Mouse (Mus musculus): ENCODE results near the gene Eif4h.
A peak's percentile ranks its signal among the peaks of the same experiment; 100 is the strongest.

Gene Eif4h

DNA sequence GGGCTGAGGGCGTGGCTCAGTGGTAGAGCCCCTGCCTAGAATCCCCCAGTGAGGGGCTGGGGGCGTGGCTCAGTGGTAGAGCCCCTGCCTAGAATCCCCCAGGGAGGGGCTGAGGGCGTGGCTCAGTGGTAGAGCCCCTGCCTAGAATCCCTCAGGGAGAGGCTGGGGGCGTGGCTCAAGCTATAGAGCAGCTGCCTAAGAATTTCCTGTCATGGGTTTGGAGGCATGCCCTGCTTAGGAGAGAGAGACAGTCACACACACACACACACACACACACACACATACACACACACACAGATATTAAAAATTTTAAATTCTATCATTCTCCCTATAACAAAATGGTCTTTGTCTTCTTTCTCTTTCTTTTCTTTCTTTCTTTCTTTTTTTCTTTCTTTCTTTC, 9.7 kb upstream of the Eif4h start:
- DNase-seq, result peak in 1 of 2 experiments; percentile 17

DNA sequence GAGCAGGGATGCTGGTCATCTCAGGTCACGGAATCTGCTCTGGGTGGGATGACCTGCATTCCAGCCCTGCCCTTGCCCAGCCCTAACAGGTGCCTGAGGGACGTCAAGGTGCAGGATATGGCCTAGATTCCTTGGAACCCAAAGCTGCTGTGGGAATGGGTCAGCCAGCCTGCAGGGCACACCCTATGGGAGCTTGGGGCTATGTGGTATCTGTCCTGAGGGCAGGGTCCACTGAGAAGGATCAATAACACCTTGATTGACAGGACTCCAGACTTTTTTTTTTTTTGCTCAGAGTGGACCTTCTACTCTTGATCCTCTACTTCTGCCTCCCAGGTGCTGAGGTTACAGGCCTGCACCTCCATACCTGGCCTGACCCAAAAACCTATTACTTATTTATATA, 8.1 kb upstream of the Eif4h start:
- no peak for DNase-seq

DNA sequence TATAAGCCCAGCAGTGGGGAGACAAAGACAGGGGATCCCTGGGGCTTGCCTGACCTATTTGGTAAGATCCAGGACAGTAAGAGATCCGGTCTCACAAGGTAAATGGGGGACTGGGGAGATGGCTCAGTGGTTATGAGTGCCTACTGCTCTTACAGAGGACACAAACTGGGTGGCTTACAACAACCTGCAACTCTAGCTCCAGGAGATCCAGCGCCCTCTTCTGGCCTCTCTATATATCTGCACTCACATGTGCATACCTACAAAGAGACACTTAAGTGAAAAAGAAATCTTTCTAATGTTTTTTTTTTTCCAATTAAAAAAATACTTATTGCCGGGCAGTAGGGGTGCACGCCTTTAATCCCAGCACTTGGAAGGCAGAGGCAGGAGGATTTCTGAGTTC, 7.2 kb upstream of the Eif4h start:
- no peak for DNase-seq

DNA sequence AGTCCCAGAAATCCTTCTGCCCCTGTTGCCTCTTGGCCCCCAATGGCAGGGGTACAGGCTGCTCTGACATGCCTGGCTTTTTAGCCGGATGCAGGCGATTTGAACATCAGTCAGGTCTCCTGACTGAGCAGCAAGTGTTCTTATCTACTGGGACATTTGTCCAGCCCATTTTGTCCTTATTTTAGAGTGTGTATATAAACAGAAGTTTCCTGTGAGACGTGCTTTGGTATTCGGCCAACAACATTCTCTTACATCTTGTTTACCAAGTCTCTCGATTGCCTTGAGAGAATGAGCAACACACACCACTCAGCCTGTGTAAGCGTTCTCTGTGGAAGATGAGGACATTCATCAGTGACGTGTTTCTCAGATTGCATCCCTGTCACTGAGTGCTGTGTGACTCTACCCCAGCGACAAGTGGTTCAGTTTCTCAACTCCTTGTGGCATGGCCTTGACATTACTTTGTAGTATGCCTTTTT, 5.4 kb upstream of the Eif4h start:
- DNase-seq, result peak; percentile 84 to 93

DNA sequence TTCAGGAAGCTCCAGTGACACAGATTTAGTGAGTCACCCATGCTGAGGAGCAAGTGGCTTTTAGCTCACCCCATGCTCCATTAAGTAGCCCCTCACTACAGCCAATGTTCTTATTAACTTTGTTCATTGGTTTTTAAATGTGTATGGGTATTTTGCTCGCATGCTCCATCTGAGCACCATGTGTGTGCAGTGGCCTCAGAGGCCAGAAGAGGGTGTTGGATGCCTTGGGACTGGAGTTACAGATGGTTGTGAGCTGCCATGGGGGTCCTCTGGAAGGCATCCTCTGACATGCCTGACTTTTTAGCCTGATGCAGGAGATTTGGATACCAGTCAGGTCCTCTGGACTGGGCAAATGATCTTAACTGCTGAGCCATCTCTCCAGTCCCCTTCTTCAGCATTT, 4.8 kb upstream of the Eif4h start:
- no peak for DNase-seq

DNA sequence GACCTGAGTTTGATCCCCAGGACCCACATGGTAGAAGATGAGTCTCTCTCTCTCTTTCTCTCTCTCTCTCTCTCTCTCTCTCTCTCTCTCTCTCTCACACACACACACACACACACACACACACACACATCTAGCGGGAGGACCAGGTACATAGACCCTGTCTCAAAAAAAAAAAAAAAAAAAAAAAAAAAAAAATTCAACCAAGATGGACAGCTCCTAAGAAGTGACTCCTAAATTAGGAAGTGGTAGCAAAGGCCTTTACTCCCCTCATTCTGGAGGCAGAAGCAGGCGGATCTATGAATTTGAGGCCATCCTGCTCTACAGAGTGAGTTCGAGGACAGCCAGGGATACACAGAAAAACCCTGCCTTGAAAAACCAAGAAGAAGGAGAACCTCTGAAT, 1.1 kb upstream of the Eif4h start:
- DNase-seq, result no peak

DNA sequence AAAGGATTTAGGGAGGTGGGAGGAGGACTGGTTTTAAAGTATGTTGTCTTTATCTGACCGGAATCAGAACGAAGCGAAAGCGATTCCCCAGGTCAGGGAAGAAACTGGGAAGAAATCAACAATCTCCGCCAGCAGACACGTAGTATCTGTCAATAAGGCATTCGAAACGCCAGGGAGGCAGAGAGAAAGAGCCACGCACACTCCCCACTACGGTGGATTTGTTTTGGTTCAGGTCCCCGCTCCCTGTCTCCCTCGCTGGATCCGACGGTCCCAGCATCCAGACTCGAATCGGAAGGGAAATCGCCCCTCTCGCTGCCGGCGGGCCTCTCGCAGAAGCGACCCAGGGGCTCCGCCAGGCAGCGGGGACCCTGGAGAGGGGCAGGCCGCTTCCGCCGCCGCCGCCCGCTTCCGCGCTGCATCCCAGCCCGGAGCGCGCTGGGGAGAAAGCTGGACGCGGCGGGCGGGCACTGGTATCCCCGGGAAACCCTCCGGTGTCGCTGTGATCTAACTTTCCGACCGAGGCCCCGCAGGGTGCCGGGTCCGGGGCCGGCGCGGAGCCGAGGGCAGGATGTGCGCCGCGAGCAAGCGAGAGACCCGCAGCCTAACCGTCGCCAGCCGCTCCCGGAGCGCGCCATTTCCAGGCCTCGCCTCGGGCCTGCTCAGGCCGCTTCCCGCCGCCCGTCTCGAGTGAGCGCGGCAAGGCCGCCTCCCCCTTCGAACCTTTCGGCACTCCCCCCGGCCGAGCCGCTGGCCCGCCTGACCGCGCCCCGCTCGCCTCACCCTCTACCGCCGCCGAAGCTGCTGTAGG, 625 bp downstream of the Eif4h start:
- DNase-seq, result peak in 1 of 2 experiments; percentile 37

DNA sequence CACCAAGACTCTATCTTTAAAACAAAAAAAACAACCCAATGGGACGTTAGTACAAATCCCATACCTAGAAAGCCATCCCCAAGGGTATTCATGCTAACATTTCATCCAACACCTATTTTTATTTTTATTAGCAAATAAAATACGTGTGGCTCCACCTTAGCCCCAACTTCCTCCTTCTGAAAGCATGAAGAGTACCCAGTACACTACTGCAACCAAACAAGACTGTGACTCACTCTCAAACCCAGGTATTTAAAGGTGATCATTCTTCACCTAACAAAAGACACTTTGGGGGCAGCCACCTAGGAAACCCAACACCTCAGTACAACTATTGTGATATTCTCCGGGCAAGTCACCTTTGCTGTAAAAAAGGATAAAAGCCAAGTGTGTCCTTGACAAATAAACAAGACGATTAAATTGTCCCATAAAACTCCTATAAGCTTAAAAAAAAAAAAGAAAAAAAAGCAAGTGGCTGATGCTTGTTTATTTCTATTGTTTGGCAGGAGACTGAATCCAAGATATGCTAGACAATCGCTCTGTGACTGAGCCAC, 1.4 kb downstream of the Eif4h start:
- no peak for DNase-seq

DNA sequence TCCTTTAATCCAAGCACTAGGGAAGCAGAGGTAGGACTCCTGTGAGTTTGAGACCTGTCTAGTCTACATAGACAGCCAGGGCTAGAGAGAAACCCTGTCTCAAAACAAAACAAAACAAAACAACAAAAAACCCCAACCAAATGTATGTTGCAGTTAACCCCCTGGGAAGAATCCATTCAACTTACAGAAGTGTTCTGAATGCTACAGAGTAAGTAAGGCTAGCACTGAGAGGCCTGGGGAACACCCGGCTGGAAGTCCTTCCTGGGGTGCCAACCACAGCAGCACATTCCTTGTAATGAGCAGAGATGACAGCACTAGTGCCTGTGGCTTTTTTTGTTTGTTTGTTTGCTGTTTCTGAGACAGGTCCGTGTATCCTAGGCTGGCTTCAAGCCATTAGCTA, 6.4 kb downstream of the Eif4h start:
- DNase-seq, result no peak

DNA sequence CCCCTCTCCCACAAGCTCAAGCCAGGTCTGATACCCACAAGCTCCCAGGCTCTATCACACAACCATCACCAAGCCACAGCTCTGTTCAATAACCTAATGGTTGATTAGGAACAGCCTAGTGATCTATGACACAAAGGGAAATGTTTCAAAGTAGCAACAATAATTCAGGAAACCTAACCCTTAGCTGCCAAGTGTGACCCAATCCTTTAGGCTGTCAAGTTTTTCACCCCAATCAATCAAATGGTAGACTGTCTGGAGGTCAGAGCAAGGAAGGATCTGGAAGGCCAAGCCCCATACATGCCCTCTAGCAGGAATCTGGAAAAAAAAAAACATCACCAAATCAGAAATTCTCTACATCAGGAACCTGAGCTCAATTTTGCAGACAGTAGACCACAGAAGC, 8.5 kb downstream of the Eif4h start:
- no peak for DNase-seq

DNA sequence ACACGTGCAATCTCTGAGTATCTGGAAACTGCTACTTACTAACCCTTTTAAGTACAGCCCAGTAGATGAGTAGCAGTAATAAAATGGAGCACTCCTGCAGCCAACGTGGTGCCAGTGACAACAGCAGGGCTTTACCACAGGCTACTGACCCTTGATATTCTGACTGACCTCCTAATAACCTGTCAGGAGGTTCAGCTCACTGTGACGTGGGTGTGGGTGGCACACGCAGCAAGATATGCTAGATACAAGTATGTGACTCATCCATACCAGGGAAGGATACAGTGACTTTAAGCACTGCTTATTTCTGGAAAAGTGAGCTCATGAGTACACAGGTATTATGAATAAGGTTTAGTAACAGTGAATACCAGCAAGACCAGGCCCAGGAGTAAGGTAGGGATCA, 9.8 kb downstream of the Eif4h start:
- no peak for DNase-seq

DNA sequence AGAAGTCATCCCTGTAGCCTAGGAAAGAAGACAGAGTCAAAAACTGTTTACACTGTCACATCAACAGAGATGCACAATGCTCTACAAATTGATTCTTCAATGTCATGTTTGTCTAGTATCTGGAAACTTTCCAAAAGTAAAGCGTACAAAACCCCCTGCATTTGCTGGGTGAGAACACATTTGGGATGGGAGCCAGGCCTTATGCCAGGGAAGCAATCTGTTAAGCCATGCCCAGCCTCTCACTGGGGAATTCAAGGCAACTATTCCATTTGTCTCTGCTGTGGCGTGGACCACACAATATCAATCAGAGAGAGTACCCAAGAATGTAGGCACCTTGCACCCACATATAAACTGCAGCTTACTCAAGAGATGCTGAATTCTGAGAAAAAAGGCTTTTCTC, 17.2 kb downstream of the Eif4h start:
- no peak for DNase-seq

DNA sequence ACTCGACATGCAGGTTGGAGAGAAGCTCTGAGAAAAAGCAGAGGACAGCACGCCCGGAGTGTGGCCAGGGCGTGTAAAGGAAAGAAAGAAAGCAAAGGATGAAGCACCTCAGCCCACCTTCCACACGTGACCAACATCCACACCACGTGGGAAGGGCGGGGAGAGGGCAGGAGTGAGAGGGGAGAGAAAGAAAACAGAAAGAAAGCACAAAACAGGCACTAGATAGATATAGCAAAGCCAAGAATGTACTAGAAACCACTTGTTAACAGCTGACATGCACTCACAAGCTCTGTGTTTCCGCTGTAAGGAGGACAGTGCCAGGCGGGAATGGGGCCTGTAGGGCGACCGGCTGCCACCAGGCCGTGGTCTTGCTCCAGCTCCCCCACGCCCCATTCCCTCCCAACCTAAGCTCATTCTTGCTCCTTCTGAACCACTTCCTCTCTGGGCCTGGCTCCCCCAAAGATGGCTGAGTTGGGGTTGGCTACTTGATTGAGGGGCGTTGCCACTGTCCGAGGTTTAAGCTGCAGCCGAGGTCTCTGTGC, 18.1 kb downstream of the Eif4h start:
- DNase-seq, result peak; percentile 42 to 54

DNA sequence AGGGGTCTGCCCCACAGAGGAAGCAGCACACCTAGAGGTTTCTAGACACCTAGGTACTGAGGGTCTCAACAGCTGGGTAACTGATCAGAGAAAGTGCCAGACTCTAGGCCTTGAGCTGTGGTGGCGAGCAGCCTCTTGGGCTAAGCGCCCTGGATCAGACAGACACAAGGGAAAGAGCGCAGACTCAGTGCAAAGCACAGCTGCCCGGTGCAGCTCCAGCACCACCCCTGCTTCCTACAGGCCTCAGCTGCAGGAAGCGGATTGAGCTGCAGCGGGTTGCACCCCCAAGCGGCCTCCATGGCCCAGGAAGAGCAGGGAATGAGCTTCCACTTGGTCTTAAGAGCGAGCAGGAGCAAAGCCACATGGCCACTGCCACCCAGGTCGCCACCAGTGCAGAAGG, 18.8 kb downstream of the Eif4h start:
- DNase-seq, result no peak

DNA sequence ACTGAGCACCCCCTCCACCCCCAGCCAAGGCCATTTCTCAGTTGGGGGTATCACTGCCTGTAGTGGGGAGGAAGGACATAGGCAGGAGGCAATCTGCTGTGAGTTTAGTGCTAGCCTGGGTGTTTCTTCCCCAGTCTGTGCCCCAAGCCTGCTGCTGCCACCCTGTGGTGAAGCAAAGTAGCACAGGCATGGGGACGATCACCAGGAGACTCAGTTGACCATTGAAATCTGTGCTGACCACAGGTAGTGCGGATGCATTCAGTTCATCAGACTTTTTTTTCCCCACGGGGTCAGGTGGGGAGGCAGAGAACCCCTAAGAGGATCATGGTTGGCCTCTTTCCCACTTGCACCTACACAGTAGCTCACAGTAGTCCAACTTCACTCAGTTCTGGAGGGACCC, 22.2 kb downstream of the Eif4h start:
- DNase-seq, result peak; percentile 65 to 70

DNA sequence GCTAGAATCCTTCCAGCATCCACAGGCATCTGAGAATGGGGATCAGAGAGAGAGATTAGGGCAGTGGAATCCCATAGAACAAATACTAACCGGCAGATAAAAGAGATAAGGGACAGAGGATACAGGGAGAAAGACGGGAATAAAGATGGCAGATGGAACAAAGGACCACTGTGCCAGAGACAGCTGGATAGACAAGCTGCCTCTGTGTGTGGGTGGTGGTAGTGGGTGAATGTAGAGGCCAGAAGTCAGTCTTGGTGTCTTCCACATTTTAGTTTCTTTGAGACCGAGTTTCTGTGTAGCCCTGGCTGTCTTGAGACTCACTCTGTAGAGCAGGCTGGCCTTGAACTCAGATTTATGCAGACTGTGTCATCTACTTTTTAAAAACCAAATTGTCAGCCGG, 23.5 kb downstream of the Eif4h start:
- no peak for DNase-seq

DNA sequence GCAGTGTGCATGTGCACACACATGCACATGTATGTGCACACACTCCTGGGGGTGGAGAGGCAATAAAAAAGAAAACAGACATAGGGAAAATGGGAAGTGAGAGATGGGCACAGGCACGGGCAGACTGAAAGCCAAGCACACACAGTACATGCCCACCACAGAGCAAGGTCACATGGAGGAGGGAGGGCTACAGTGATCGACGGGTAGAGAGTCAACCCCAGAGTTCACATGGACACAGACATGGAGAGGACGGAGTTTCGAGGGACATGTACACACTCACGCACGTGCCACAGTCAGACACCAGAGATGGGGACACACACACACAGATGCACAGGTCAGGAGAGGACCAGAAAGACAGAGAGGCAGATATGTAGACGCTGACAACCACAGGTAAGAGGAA, 23.9 kb downstream of the Eif4h start:
- DNase-seq, result no peak

DNA sequence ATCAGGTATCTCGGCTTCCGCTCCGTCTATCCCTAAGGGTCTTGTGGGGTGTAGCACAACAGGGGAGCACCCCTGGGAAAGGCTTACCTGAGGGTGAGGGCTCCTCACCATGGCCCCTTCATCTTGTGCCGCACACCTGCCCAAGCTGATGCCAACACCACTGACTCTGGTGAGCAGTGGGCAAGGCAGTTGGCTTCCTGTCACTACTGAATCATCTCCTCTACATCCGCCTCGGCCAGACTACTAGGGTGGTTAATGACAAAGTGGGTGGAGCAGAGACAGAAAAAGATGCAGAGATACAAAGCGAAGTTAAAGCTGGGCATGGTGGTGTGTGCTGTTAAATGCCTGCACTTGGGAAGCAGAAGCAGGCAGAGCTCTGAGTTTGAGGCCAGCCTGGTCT, 24.5 kb downstream of the Eif4h start, which contains the start of gene Lat2:
TSS of gene Lat2 (minus strand) at position 224 of the 400 bp plus-strand sequence.
- DNase-seq, result no peak

DNA sequence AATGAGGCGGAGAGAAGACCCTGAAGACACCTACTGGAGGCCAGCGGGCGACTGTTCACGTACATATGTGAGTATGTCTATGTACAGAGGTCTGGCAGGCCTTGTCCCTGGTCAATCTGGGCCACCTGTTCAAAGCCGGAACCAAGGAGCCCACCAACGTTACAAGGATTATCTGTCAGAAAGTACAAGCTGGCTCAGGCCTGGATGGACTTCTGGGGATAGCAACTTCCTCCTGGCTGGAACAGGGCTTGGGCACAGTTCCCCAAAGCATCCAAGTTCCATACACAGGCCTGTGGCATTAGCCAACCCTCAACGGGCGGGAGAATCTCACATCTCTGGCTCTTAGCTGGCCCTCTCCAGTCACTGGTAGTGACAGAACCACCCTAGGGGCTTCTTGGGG, 25.0 kb downstream of the Eif4h start:
- no peak for DNase-seq

DNA sequence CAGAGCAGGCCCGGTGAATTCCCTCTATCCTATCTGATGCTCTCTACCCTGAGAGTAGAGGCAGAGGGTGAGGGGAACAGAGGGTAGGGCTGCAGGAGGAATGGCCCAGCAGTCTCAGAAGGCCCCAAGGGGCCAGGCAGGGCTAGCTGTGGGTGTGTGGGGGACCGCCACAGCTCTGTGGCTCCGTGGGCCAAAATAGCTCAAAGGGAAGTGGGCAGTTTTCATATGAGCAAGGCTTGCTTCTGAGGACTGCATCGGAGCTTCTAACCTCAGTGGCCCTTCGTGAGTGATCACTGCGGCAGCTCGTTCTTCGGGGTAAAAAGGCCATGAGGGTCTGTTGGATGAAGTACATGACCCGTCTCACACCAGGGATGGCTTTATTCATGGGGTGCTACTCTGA, 25.6 kb downstream of the Eif4h start:
- DNase-seq, result no peak

DNA sequence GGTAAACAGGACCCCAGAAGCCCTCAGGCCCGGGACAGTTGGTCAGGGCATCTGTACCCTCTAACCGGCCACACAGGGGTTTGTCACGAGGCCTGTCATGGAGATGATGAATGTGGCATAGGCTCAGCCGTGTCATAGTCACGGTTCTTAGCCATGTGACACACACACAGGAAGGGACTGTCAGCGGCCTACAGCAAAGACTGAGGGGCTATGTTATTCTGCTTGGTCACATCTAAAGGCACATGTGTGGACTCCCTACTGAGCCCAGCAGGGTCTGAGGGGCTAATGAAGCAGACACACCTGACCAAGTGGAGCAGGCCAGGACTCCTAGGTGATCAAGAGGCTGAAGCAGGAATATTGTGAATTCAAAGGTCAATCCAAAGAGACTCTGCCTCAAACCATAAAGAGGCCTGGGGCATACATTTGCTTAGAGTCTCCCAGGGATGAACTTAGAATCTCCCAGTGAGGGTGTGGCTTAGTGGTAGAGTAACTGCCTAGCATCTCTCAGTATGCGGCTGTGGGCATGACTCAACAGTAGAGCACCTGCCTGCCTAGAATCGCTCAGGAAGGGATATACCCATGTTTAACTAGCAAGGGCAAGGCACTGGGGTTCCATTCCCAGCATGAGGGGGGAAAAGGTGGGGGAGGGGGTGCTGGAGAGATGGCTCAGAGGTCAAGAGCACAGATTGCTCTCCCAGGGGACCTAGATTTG, 27.3 kb downstream of the Eif4h start:
- no peak for DNase-seq

DNA sequence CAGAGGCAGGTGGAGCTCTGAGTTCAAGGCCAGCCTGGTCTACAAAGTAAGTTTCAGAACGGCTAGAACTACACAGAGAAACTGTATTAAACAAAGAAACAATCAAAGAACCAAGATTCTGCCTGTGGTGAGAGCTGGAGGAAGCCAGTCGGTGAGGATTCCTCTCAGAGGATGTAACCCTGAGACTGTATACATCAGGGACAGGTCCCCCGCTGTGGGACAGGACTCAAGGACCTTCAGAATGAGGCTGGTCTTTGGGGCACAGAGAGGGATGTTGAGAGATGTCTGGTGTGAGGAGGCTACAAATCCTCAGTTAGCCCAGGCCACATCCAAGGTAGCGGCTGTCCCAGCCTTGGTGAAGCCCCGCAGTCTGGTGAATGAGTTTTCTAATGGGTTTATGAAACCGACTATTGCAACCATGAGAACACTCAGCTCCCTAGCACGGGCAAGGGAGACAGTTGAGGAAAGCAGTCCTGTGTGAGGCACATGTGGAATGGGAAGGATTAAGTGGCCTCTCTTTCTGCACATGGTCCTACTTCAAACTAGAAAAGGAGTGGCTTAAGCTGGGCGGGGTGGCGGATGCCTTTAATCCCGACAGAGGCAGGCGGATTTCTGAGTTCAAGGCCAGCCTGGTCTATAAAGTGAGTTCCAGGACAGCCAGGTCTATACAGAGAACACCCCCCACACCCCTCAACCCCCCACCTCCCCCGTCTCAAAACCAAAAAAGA, 29.2 kb downstream of the Eif4h start:
- DNase-seq, result no peak

DNA sequence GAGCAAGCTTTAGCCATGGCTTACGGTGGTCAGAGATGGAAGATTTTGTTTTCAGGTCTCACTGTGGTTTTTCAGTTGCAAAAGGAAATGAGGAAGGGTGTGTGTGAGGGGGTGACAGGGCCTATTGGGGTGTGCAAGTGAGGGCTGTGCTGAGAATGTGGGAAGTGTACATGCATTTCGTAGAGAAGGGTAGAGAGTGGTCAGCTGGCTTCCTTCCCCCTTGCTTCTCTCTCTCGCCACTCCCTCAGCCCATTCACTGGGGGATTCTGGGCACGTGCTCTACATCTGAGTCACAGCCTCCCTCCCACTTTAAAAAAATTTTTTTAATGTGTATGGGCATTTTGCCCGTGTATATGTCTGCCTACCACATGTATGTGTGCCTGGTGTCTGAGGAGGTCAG, 32.2 kb downstream of the Eif4h start:
- DNase-seq, result no peak
